Mouse (Mus musculus) olfactory bulb, adult 2 months (tissue): ENCODE data around the gene Col15a1. TPM values are rescaled to one million over a fixed set of nuclear protein-coding genes. Genes with fewer than 3 reads are reported as not detected.
A peak's percentile ranks its signal among the peaks of the same experiment; 100 is the strongest.

ENCODE experiments used
- H3K27ac ChIP-seq: fragments of 200-500 bp; 2 replicates; pipeline ENCODE4 v1.5.1; 2012; ENCODE audit warnings: low read depth, low read length; ENCODE audit not compliant: insufficient read depth
- H3K4me1 ChIP-seq: fragments of 200-500 bp; 2 replicates; pipeline ENCODE4 v1.6.1; 2012; ENCODE audit warnings: low read length; ENCODE audit not compliant: control insufficient read depth, insufficient read depth
- H3K4me3 ChIP-seq: fragments of 200-500 bp; 2 replicates; pipeline ENCODE4 v1.5.1; 2012; ENCODE audit warnings: mild to moderate bottlenecking, low read depth, low read length, moderate library complexity; ENCODE audit not compliant: insufficient read depth
- CTCF ChIP-seq: fragments of 200-500 bp; IDR thresholded peaks from 2 replicates; pipeline ENCODE4 v1.5.1; 2012; ENCODE audit warnings: low read depth, mild to moderate bottlenecking, low read length, moderate library complexity; ENCODE audit not compliant: insufficient read depth
- POLR2A ChIP-seq: fragments of 200-500 bp; IDR thresholded peaks from 2 replicates; pipeline ENCODE4 v1.6.1; 2012; ENCODE audit warnings: mild to moderate bottlenecking, low read depth, low read length, moderate library complexity; ENCODE audit not compliant: insufficient read depth
- WGBS: fragments of 180-500 bp; shearing (Covaris S2); methylation state at CpG from one replicate; pipeline ENCODE4 v1.1.7; 2018; 5-methylcytosine and 5-hydroxymethylcytosine counted together
- polyA plus RNA-seq: library from polyadenylated mRNA; stranded (reverse); fragments of >200 nt; gene quantifications from 2 replicates; pipeline ENCODE4 v1.2.4, GENCODE M21; 2012; ENCODE audit warnings: low replicate concordance; ENCODE audit not compliant: missing spikeins, insufficient read depth, insufficient read length

The Col15a1 gene
- polyA plus RNA-seq, 1 experiment: not detected

DNA sequence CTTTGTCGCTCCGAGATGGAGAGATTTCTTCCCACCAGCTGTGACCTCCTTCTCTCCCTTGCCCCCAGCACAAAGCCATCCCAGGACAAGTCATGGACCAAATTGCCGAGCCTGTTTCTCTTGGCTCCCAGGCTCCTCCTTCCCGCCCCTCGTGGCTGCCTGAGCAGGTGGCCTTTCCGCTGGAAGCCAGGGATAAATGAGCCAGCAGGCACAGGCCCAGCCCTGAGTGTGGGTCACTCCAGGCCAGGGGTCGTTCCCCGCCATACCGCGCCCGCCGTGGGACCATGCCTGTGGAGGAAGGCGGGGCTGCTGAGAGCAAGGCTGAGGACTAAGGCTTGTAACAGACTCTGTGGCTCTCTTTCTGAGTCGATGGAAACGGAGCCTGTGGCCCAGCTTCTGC is 29.3 kb downstream of the Col15a1 start:
- TF ChIP-seq CTCF (no peak), POLR2A (no peak)
- 57% methylated on average over 15 of the region's 15 CpGs for WGBS
- Histone ChIP-seq H3K27ac (no peak overlapping the region), H3K4me3 (no peak overlapping the region), H3K4me1 (peaks cover 14% of the 10 kb centered on the region)

DNA sequence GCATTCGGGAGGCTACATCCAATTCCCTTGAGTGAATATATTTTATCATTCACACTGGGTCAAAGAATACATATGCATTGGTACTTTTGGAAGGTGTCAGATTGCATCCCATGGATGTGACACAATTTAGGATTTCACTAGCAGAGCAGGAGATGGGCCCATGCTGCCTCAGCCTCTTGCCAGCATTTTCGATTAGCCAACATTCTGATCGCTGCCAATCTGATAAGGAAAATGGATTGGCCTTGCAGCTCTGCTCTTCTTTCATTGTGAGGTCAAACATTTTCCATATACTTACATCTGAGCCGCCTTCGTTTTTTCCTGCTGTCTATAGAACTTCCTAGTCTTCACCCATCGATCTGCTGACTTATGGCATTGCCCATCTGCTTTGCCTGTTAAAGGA is 31.2 kb downstream of the Col15a1 start:
- 90% methylated on average over 6 of the region's 6 CpGs for WGBS
- H3K27ac ChIP-seq: no peak overlapping the region
- H3K4me1 ChIP-seq: peaks cover 14% of the 10 kb centered on the region

DNA sequence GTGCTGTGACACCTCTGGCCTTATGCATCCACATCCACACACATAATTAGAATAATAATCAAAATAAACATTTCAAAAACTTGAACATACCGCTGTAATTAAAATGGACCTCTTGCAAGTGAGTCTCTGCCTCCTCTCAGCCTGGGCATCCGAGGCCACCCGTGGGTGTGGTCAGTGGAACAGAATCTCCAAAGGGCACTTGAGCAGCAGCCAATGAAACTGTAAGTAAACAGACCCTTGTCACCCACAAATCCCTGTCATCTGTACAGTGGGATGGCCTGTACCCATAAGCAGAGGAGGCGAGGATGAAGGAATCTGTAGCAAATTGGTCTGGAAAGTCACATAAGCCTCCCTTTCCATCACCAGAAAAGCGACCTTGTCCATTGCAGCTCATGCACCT is 32.9 kb downstream of the Col15a1 start:
- H3K4me3 ChIP-seq: no peak overlapping the region
- no peak overlapping the region for H3K27ac ChIP-seq
- peaks cover 12% of the 10 kb centered on the region for H3K4me1 ChIP-seq
- TF ChIP-seq CTCF (no peak), POLR2A (no peak)
- WGBS: 89% methylated on average over 5 of the region's 5 CpGs

More for the DNA sequence above, 31.2 kb downstream of the Col15a1 start:
- no peak overlapping the region for H3K4me3 ChIP-seq
- TF ChIP-seq CTCF: no peak
- TF ChIP-seq POLR2A: no peak

DNA sequence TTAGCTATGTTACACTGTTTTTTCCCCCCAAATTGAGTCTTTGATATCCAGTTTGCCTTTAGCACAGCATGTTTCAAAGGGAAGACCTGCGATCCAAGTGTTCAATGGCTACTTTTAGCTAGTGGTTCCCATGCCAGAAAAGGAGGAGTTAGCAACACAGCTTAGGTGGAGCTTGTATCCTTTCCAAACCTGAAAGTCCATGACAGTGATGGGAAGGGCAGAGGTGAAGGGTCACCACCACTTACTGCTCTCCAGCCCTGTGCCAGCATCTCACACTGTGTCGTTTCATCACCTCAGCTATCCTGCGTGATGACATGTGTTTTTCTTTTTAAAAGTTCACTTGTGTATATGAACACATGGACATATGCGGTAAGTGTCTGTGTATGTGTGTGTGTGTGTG is 34.2 kb downstream of the Col15a1 start:
- Histone ChIP-seq H3K27ac (no peak overlapping the region), H3K4me1 (peaks cover 15% of the 10 kb centered on the region), H3K4me3 (no peak overlapping the region)
- no peak for TF ChIP-seq CTCF
- TF ChIP-seq POLR2A: no peak
- WGBS: 89% methylated on average over 4 of the region's 4 CpGs

DNA sequence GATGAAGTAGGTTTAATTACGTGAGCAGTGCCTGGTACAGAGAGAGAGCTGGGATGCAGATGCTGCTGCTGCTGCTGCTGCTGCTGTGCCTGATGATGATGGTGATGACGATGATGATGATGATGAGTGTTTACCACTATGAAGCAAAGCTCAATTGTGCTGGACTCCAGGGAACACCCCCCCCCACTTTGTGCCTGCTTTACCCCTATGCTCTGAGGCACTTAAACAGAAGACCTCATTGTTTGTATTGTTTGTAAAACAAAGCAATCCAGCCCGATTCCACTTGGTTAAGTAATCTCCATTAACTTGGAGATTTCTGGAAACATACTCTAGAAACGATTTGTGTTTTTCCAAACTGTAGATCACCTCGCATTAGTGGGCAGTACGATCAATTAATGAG is 36.7 kb downstream of the Col15a1 start:
- Histone ChIP-seq H3K27ac (no peak overlapping the region), H3K4me1 (peaks cover 11% of the 10 kb centered on the region), H3K4me3 (no peak overlapping the region)
- WGBS: 25% methylated on average over 6 of the region's 6 CpGs
- TF ChIP-seq CTCF (no peak), POLR2A (no peak)

DNA sequence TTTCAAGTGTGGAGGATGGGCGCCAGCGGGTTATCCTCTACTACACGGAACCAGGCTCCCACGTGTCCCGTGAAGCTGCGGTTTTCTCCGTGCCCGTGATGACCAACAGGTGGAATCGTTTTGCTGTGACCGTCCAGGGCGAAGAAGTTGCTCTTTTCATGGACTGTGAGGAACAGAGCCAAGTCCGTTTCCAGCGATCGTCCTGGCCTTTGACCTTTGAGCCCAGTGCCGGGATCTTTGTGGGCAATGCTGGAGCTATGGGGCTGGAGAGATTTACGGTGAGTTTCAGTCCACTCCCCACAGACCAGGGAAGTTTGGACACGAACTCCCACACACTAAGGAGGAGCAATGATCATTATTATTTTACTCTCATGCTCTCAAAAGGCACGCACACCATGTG is 37.7 kb downstream of the Col15a1 start:
- no peak overlapping the region for H3K27ac ChIP-seq
- peaks cover 11% of the 10 kb centered on the region for H3K4me1 ChIP-seq
- TF ChIP-seq POLR2A: no peak
- no peak for TF ChIP-seq CTCF
- WGBS: 96% methylated on average over 18 of the region's 18 CpGs
- no peak overlapping the region for H3K4me3 ChIP-seq

DNA sequence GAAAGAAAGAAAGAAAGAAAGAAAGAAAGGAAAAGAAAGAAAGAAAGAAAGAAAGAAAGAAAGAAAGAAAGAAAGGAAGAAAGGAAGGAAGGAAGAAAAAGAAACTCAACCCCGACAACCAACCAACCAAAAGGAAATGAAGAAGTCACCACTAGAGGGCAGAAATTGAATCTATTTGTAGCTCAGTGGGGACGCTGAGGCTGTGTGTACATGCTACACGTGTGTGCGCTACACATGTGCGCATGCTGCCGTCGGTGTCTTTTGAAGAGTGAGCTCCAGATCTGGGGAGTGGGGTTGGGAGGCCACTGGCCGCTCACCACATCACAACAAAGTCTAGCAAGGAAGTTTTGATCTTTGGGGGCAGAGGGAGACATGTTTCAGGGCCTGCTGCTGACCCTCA is 38.9 kb downstream of the Col15a1 start:
- TF ChIP-seq CTCF (peak; percentile 38; the same call in 1 of the 2 replicates), POLR2A (no peak)
- H3K4me3 ChIP-seq: no peak overlapping the region
- peaks cover 14% of the 10 kb centered on the region for H3K4me1 ChIP-seq
- WGBS: 55% methylated on average over 8 of the region's 8 CpGs
- no peak overlapping the region for H3K27ac ChIP-seq

DNA sequence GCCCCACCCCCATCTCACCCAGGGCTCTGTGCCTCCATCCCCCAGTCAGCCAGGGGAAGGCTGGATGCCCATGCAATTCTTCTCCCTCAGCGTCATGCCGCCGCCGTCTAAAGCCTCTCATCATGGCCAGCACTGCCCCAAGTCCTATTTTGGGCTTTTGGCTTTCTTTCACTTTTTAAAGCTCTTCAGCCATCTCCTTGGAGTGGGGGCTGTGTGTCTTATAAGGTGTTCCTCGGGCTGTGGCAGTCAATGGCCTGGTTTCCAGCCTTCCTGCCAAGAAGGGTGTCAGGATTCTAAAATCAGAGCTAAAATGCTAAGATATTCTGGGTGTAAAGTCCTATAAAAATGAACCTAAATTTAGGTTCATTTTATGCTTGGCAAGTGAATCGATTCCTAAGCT is 39.6 kb downstream of the Col15a1 start:
- WGBS: 57% methylated on average over 6 of the region's 6 CpGs
- TF ChIP-seq CTCF (no peak), POLR2A (no peak)
- Histone ChIP-seq H3K27ac (no peak overlapping the region), H3K4me1 (peaks cover 16% of the 10 kb centered on the region), H3K4me3 (no peak overlapping the region)

DNA sequence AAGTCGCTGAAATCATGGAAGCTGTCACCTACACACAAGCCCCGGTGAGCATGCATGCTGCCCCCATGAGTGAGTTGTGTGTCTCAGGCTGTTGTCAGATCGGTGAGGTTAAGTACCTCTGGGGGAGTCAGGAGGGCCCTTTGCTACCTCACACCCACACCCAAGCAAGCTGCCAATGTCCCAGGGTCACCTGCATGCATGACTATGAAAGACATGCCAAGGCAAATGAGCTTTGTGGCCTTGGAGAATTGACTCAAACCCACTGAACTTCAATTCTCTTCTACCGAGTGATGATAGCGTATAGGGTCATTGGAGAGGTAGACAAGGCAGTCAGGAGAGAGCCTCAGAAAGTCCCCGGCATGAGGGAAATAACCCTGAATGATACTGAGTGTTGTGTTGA is 41.2 kb downstream of the Col15a1 start:
- H3K27ac ChIP-seq: no peak overlapping the region
- H3K4me1 ChIP-seq: peaks cover 15% of the 10 kb centered on the region
- H3K4me3 ChIP-seq: no peak overlapping the region
- 95% methylated on average over 6 of the region's 6 CpGs for WGBS
- TF ChIP-seq CTCF: no peak
- TF ChIP-seq POLR2A: no peak

DNA sequence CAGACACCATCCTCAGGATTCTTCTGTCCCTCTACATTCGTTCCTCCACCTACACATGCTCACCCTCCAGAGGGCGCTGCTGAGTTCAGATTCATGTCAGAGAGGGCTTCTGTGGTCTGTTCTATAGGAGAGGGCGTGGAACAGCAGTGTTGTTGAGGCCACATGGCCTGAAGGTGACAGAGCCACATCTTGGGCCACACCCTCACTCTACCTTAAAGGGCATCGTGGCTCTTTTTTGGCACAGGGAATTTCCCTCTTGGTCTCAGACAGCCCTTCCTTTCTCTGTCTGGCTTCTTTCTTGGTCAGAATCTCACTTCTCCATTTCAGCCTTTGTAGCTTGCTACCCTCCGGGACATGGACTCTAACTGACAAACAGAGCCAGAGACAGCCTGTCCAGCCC is 43.1 kb downstream of the Col15a1 start:
- 50% methylated on average over 5 of the region's 5 CpGs for WGBS
- peaks cover 8% of the 10 kb centered on the region for H3K4me1 ChIP-seq
- no peak overlapping the region for H3K27ac ChIP-seq
- TF ChIP-seq POLR2A (no peak), CTCF (no peak)
- no peak overlapping the region for H3K4me3 ChIP-seq
